Mouse (Mus musculus): ENCODE data around the gene Abl2. TPM values are rescaled to one million over a fixed set of nuclear protein-coding genes. Genes with fewer than 3 reads are reported as not detected.

Abl2 gene
- polyA plus RNA-seq, 1 experiment: 17.9 TPM

- no peak overlapping the region for H3ac ChIP-seq (ENCODE audit: control insufficient read depth, insufficient read length)
- no peaks in the 10 kb centered on the region for H3K27me3 ChIP-seq (ENCODE audit: control insufficient read depth, insufficient read depth, insufficient read length)
- no peak overlapping the region for H3K4me2 ChIP-seq (ENCODE audit: low read depth)
- H3K4me3 ChIP-seq: no peak overlapping the region
- no peaks in the 10 kb centered on the region for H3K79me2 ChIP-seq (ENCODE audit: control insufficient read depth, insufficient read depth)
- peaks cover 38% of the 10 kb centered on the region for H3K36me3 ChIP-seq (ENCODE audit: control insufficient read depth, insufficient read depth)
- TF ChIP-seq SRF (IDR thresholded peaks at IDR 0.05; ENCODE audit: control insufficient read depth, insufficient read length, low read depth) (no peak), TCF12 (IDR thresholded peaks at IDR 0.05; ENCODE audit: insufficient read depth, poor library complexity, severe bottlenecking) (no peak), MYOD1 (IDR thresholded peaks at IDR 0.05; ENCODE audit: control insufficient read depth in 1 of 3, insufficient read length in 2 of 3, low read depth in 2 of 3) (no peak), POLR2A (IDR thresholded peaks at IDR 0.05; ENCODE audit: insufficient read length, low read depth) (no peak), REST (IDR thresholded peaks at IDR 0.05; ENCODE audit: insufficient read depth, insufficient read length) (no peak), TCF3 (IDR thresholded peaks at IDR 0.05; ENCODE audit: insufficient read length, low read depth) (no peak), POLR2AphosphoS2 (IDR thresholded peaks at IDR 0.05; ENCODE audit: insufficient read length, low read depth) (no peak), CEBPB (IDR thresholded peaks at IDR 0.05; ENCODE audit: insufficient read depth, poor library complexity, severe bottlenecking) (no peak), MAX (IDR thresholded peaks at IDR 0.05; ENCODE audit: low read depth) (no peak), MYOG (IDR thresholded peaks at IDR 0.05; ENCODE audit: control insufficient read depth in 1 of 3, insufficient read depth in 1 of 3, insufficient read length in 2 of 3, low read depth in 2 of 3) (no peak), E2F4 (IDR thresholded peaks at IDR 0.05; ENCODE audit: insufficient read depth) (no peak), USF1 (IDR thresholded peaks at IDR 0.05; ENCODE audit: low read depth) (no peak)
Observed at GRCm38 (mm10) chr1:156645971-156646370, 87.4 kb downstream of the Abl2 start.

GRCm38 (mm10) chr1:156648705-156649104 is 90.1 kb downstream of the Abl2 start:
- no peaks in the 10 kb centered on the region for H3K27me3 ChIP-seq (ENCODE audit: control insufficient read depth, insufficient read depth, insufficient read length)
- no peak overlapping the region for H3K4me2 ChIP-seq (ENCODE audit: low read depth)
- TF ChIP-seq POLR2AphosphoS2 (IDR thresholded peaks at IDR 0.05; ENCODE audit: insufficient read length, low read depth) (peak; percentile 17), CEBPB (IDR thresholded peaks at IDR 0.05; ENCODE audit: insufficient read depth, poor library complexity, severe bottlenecking) (no peak)
- H3K4me3 ChIP-seq: no peak overlapping the region
- no peak overlapping the region for H3ac ChIP-seq (ENCODE audit: control insufficient read depth, insufficient read length)
- no peaks in the 10 kb centered on the region for H3K79me2 ChIP-seq (ENCODE audit: control insufficient read depth, insufficient read depth)
- peaks cover 30% of the 10 kb centered on the region for H3K36me3 ChIP-seq (ENCODE audit: control insufficient read depth, insufficient read depth)

- no peaks in the 10 kb centered on the region for H3K79me2 ChIP-seq (ENCODE audit: control insufficient read depth, insufficient read depth)
- H3K27me3 ChIP-seq (ENCODE audit: control insufficient read depth, insufficient read depth, insufficient read length): no peaks in the 10 kb centered on the region
- H3K4me3 ChIP-seq: no peak overlapping the region
- peaks cover 30% of the 10 kb centered on the region for H3K36me3 ChIP-seq (ENCODE audit: control insufficient read depth, insufficient read depth)
- H3K4me2 ChIP-seq (ENCODE audit: low read depth): no peak overlapping the region
- peak; percentile 58 for TF ChIP-seq POLR2AphosphoS2 (IDR thresholded peaks at IDR 0.05; ENCODE audit: insufficient read length, low read depth)
- TF ChIP-seq MAX (IDR thresholded peaks at IDR 0.05; ENCODE audit: low read depth): no peak
- no peak for TF ChIP-seq SRF (IDR thresholded peaks at IDR 0.05; ENCODE audit: control insufficient read depth, insufficient read length, low read depth)
- no peak overlapping the region for H3ac ChIP-seq (ENCODE audit: control insufficient read depth, insufficient read length)
Observed at GRCm38 (mm10) chr1:156650631-156651030, 92.0 kb downstream of the Abl2 start.

- no peak for TF ChIP-seq MAX (IDR thresholded peaks at IDR 0.05; ENCODE audit: low read depth)
- TF ChIP-seq MYOD1 (IDR thresholded peaks at IDR 0.05; ENCODE audit: control insufficient read depth in 1 of 3, insufficient read length in 2 of 3, low read depth in 2 of 3): no peak
- no peak for TF ChIP-seq SRF (IDR thresholded peaks at IDR 0.05; ENCODE audit: control insufficient read depth, insufficient read length, low read depth)
- TF ChIP-seq TCF3 (IDR thresholded peaks at IDR 0.05; ENCODE audit: insufficient read length, low read depth): no peak
- TF ChIP-seq TCF12 (IDR thresholded peaks at IDR 0.05; ENCODE audit: insufficient read depth, poor library complexity, severe bottlenecking): no peak
- TF ChIP-seq CEBPB (IDR thresholded peaks at IDR 0.05; ENCODE audit: insufficient read depth, poor library complexity, severe bottlenecking): no peak
- TF ChIP-seq USF1 (IDR thresholded peaks at IDR 0.05; ENCODE audit: low read depth): no peak
- TF ChIP-seq REST (IDR thresholded peaks at IDR 0.05; ENCODE audit: insufficient read depth, insufficient read length): no peak
- no peak for TF ChIP-seq MYOG (IDR thresholded peaks at IDR 0.05; ENCODE audit: control insufficient read depth in 1 of 3, insufficient read depth in 1 of 3, insufficient read length in 2 of 3, low read depth in 2 of 3)
- no peak for TF ChIP-seq E2F4 (IDR thresholded peaks at IDR 0.05; ENCODE audit: insufficient read depth)
- no peak for TF ChIP-seq POLR2A (IDR thresholded peaks at IDR 0.05; ENCODE audit: insufficient read length, low read depth)
- no peak for TF ChIP-seq POLR2AphosphoS2 (IDR thresholded peaks at IDR 0.05; ENCODE audit: insufficient read length, low read depth)
- no peaks in the 10 kb centered on the region for H3K27me3 ChIP-seq (ENCODE audit: control insufficient read depth, insufficient read depth, insufficient read length)
- peaks cover 39% of the 10 kb centered on the region for H3K36me3 ChIP-seq (ENCODE audit: control insufficient read depth, insufficient read depth)
- H3K79me2 ChIP-seq (ENCODE audit: control insufficient read depth, insufficient read depth): no peaks in the 10 kb centered on the region
- no peak overlapping the region for H3K4me3 ChIP-seq
- H3K4me2 ChIP-seq (ENCODE audit: low read depth): no peak overlapping the region
- no peak overlapping the region for H3ac ChIP-seq (ENCODE audit: control insufficient read depth, insufficient read length)
Observed at GRCm38 (mm10) chr1:156652189-156652822, 93.7 kb downstream of the Abl2 start.

- no peak overlapping the region for H3ac ChIP-seq (ENCODE audit: control insufficient read depth, insufficient read length)
Observed at GRCm38 (mm10) chr1:156654735-156655530, 96.3 kb downstream of the Abl2 start.

More at GRCm38 (mm10) chr1:156654735-156655530, 96.3 kb downstream of the Abl2 start:
- Histone ChIP-seq H3K36me3 (ENCODE audit: control insufficient read depth, insufficient read depth) (peaks cover 28% of the 10 kb centered on the region), H3K27me3 (ENCODE audit: control insufficient read depth, insufficient read depth, insufficient read length) (no peaks in the 10 kb centered on the region), H3K4me2 (ENCODE audit: low read depth) (no peak overlapping the region), H3K4me3 (no peak overlapping the region), H3K79me2 (ENCODE audit: control insufficient read depth, insufficient read depth) (no peaks in the 10 kb centered on the region)
- TF ChIP-seq TCF12 (IDR thresholded peaks at IDR 0.05; ENCODE audit: insufficient read depth, poor library complexity, severe bottlenecking) (no peak), POLR2AphosphoS2 (IDR thresholded peaks at IDR 0.05; ENCODE audit: insufficient read length, low read depth) (peak; percentile 44)
